Mouse (Mus musculus) limb, embryonic 11.5 days (tissue): ENCODE data around the gene Nkx2-3. TPM values are rescaled to one million over a fixed set of nuclear protein-coding genes. Genes with fewer than 3 reads are reported as not detected.

Experiments
- ATAC-seq: fragments of 200-750 bp; cut with Nextera tagmentation; 2 replicates; pipeline ENCODE4 v1.8.0; 2017; ENCODE audit warnings: low read depth; ENCODE audit not compliant: insufficient number of reproducible peaks, low FRiP score, low TSS enrichment
- DNase-seq: peaks from one replicate; pipeline ENCODE4 v3.0.0-alpha.2; 2015; ENCODE audit warnings: low spot score
- H3K27ac ChIP-seq: fragments of 300-500 bp; sonication (generic); replicated peaks from 2 replicates; pipeline ENCODE4 v1.5.1; 2014; ENCODE audit warnings: low read depth, mild to moderate bottlenecking, low read length
- H3K27me3 ChIP-seq: fragments of 300-500 bp; sonication (generic); 2 replicates; pipeline ENCODE4 v1.6.1; 2014; ENCODE audit warnings: mild to moderate bottlenecking, low read length, mixed read lengths; ENCODE audit not compliant: control insufficient read depth, insufficient read depth
- H3K36me3 ChIP-seq: fragments of 300-500 bp; sonication (generic); 2 replicates; pipeline ENCODE4 v1.6.1; 2014; ENCODE audit warnings: mild to moderate bottlenecking, low read length, moderate library complexity, mixed read lengths; ENCODE audit not compliant: control insufficient read depth, insufficient read depth
- H3K4me1 ChIP-seq: fragments of 300-500 bp; sonication (generic); 2 replicates; pipeline ENCODE4 v1.6.1; 2014; ENCODE audit warnings: low read length, mixed read lengths; ENCODE audit not compliant: control insufficient read depth, insufficient read depth
- H3K4me2 ChIP-seq: fragments of 300-500 bp; sonication (generic); 2 replicates; pipeline ENCODE4 v1.6.1; 2014; ENCODE audit warnings: low read depth, mild to moderate bottlenecking, moderate library complexity; ENCODE audit not compliant: severe bottlenecking
- H3K4me3 ChIP-seq: fragments of 300-500 bp; sonication (generic); 2 replicates; pipeline ENCODE4 v1.5.1; 2014; ENCODE audit warnings: low read depth, low read length
- H3K9ac ChIP-seq: fragments of 300-500 bp; sonication (generic); 2 replicates; pipeline ENCODE4 v1.6.1; 2014; ENCODE audit warnings: mild to moderate bottlenecking, low read length
- H3K9me3 ChIP-seq: fragments of 300-500 bp; sonication (generic); 2 replicates; pipeline ENCODE4 v1.6.1; 2016; ENCODE audit warnings: low read length; ENCODE audit not compliant: control insufficient read depth
- WGBS: fragments of 180-500 bp; shearing (Covaris S2); extraction: QIAGEN DNeasy Blood & Tissue Kit; methylation state at CpG from one replicate; pipeline ENCODE4 v1.1.7; 2014; 5-methylcytosine and 5-hydroxymethylcytosine counted together
- polyA plus RNA-seq: library from polyadenylated mRNA; unstranded; fragments of >200 nt; fragmentation: Nextera tagmentation; extraction: Ambion mirVana; gene quantifications from 2 replicates; pipeline ENCODE4 v1.2.1, GENCODE M21; 2014

Nkx2-3 gene
- polyA plus RNA-seq, 1 experiment from 2014 or later: not detected

DNA sequence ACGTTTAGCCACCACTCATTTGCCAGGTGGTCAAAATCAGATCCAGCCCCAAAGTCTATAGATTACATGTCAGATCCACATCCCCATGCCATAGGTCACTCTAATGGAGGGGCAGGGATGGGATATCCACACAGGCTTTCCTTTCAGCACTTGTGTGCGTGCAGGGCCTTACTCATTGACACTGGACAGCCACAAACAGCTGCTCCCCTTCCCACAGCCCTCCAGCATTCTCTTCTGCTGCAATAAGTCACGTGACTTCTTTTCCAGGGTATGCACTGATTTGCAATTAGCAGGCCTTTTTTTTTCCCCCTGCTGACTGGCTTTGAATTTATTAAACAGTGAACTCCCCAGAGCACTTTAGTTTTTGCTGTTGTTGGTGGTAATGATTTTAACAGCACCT lies 14.0 kb downstream of the Nkx2-3 start:
- no peak overlapping the region for H3K4me2 ChIP-seq
- peaks cover 27% of the 10 kb centered on the region for H3K27me3 ChIP-seq
- H3K27ac ChIP-seq: no peak overlapping the region
- no peaks in the 10 kb centered on the region for H3K36me3 ChIP-seq
- no peak for ATAC-seq
- no peaks in the 10 kb centered on the region for H3K9me3 ChIP-seq
- no peaks in the 10 kb centered on the region for H3K4me1 ChIP-seq
- no peak overlapping the region for H3K9ac ChIP-seq
- no peak for DNase-seq
- H3K4me3 ChIP-seq: no peak overlapping the region
- WGBS: 27% methylated on average over 3 of the region's 3 CpGs

DNA sequence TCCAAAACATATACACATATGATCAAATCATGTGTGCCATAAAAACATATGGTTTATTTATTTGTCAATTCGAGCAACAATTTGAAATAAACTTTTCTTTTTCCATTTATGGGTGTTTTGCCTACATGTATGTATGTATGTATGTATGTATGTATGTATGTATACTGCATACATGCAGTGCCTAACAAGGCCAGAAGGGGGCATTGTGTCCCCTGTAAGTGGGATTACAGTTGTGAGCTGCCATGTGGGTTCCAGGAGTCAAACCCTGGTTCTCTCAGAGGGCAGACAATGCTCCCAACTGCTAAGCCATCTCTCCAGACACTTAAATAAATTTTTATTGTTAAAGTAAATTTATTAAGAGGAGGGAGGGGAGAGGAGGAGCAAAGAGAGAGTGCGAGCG lies 15.2 kb downstream of the Nkx2-3 start:
- no peak for DNase-seq
- H3K4me3 ChIP-seq: no peak overlapping the region
- no peak for ATAC-seq
- no peaks in the 10 kb centered on the region for H3K4me1 ChIP-seq
- no peaks in the 10 kb centered on the region for H3K36me3 ChIP-seq
- no peak overlapping the region for H3K9ac ChIP-seq
- no peaks in the 10 kb centered on the region for H3K9me3 ChIP-seq
- H3K4me2 ChIP-seq: no peak overlapping the region
- H3K27ac ChIP-seq: no peak overlapping the region
- H3K27me3 ChIP-seq: peaks cover 15% of the 10 kb centered on the region
- WGBS: 88% methylated on average over 3 of the region's 3 CpGs

DNA sequence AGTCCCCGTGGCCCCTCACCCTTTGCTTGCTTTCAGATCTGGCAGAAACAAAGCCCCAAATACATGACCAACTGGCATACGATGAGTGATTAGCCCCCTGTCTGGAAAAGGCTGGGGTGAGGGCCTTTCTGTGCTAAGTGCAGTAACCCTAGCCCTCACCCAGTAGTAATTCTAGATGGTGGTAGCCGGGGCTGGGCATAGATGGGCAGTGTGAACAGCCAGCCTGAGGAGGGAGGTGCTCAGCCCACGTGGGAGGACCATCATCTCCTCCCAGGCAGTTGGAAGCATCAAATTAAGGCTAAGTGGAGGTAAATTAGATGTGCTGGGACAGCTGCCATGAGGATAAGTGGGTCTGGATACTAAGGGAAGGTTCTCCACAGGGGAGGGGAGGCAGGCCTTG lies 17.0 kb downstream of the Nkx2-3 start:
- H3K4me2 ChIP-seq: no peak overlapping the region
- H3K27ac ChIP-seq: no peak overlapping the region
- ATAC-seq: no peak

DNA sequence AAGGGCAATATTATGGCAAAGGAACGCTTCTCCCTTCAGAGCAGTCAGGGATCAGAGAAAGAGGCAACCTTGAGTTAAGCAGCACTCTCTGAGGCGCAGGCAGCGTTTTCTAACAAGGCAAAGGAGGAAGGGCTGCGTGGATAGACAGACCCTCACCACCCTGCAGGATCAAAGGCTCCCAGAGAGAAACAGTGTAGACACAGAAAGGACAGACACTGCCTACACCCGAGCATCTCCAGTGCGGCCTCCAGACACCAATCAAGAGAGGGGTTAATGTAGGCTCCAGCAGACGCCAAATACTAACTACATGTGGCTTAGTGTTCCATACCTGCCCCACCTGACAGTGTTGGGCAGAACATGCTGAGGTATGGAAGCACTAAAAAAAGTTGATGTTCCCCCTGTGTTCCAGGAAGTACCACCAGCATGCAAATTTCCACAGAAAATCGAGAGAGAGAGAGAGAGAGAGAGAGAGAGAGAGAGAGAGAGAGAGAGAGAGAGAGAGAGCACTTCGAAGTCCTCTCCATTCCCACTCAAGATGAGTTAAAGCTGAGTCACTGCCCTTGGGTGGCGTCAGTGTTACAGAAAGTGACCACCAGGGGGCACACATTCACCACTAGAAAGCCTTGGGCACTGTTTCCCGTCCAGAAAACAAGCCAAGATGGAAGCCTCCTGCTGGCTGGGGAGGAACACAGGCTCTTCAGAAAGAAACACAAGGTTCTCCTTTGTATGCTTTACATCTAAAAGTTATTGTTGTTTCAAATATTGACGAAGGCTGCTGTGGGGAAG lies 18.5 kb downstream of the Nkx2-3 start:
- 19% methylated on average over 12 of the region's 12 CpGs for WGBS
- ATAC-seq: no peak

More for the DNA sequence above, 17.0 kb downstream of the Nkx2-3 start:
- WGBS: 33% methylated on average over 4 of the region's 4 CpGs
- H3K27me3 ChIP-seq: peaks cover 7% of the 10 kb centered on the region; the same call in 1 of the 2 replicates
- H3K9ac ChIP-seq: no peak overlapping the region
- no peaks in the 10 kb centered on the region for H3K4me1 ChIP-seq
- H3K4me3 ChIP-seq: no peak overlapping the region
- no peak for DNase-seq
- no peaks in the 10 kb centered on the region for H3K9me3 ChIP-seq
- H3K36me3 ChIP-seq: no peaks in the 10 kb centered on the region

DNA sequence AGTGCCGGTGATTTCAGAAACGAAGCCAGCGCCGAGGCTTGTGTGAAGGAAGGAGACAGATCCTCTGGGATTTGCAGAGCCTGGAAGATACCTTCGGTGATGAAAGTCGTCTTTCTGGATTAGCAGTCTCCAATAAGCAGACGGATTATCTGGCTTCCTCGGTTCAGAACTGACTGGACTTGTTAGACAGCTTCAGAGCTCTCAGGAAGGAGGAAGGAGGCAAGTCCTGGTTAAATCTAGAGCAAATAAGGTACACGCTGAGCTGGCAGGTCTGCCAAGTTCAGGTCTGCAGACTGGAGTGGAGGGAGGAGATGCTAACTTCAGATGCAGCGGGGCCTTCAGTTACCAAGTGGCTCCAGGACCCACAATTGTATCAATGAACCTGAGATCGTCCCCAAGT lies 29.7 kb downstream of the Nkx2-3 start:
- H3K36me3 ChIP-seq: no peaks in the 10 kb centered on the region
- H3K27ac ChIP-seq: no peak overlapping the region
- H3K4me2 ChIP-seq: no peak overlapping the region
- DNase-seq: no peak
- no peaks in the 10 kb centered on the region for H3K9me3 ChIP-seq
- no peak overlapping the region for H3K9ac ChIP-seq
- H3K27me3 ChIP-seq: no peaks in the 10 kb centered on the region
- 74% methylated on average over 11 of the region's 11 CpGs for WGBS
- no peak for ATAC-seq
- H3K4me3 ChIP-seq: no peak overlapping the region
- H3K4me1 ChIP-seq: no peaks in the 10 kb centered on the region

More for the DNA sequence above, 18.5 kb downstream of the Nkx2-3 start:
- Histone ChIP-seq H3K4me3 (no peak overlapping the region), H3K4me1 (no peaks in the 10 kb centered on the region), H3K9me3 (no peaks in the 10 kb centered on the region), H3K27me3 (0 out of 2 replicates have a peak, but pooled peaks cover 3% of the 10 kb centered on the region), H3K4me2 (no peak overlapping the region), H3K27ac (no peak overlapping the region), H3K36me3 (no peaks in the 10 kb centered on the region), H3K9ac (no peak overlapping the region)
- peak; percentile 89 for DNase-seq

DNA sequence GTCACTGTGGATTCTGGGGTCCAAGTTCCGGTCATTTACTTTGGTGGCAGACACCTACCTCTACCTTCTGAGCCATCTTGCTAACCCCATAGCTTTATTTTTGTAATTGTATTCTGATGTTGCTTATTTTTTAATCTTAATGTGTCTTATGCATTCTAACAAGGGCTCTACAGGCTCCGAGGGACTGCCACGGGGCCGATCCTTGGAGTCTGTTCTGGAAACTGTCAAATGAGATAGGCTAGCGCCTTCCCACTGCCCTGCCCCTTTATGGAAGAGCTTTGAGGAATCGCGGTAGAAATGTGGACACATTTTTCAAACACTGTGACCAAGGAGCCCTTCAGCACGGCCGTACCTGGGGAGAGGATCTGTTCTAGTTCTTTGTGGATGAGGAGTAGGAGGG lies 30.7 kb downstream of the Nkx2-3 start:
- no peak overlapping the region for H3K4me2 ChIP-seq
- no peak overlapping the region for H3K9ac ChIP-seq
- no peak overlapping the region for H3K4me3 ChIP-seq
- H3K27ac ChIP-seq: no peak overlapping the region
- ATAC-seq: no peak
- no peaks in the 10 kb centered on the region for H3K4me1 ChIP-seq
- H3K27me3 ChIP-seq: no peaks in the 10 kb centered on the region
- no peak for DNase-seq
- no peaks in the 10 kb centered on the region for H3K9me3 ChIP-seq
- 81% methylated on average over 9 of the region's 9 CpGs for WGBS
- no peaks in the 10 kb centered on the region for H3K36me3 ChIP-seq

DNA sequence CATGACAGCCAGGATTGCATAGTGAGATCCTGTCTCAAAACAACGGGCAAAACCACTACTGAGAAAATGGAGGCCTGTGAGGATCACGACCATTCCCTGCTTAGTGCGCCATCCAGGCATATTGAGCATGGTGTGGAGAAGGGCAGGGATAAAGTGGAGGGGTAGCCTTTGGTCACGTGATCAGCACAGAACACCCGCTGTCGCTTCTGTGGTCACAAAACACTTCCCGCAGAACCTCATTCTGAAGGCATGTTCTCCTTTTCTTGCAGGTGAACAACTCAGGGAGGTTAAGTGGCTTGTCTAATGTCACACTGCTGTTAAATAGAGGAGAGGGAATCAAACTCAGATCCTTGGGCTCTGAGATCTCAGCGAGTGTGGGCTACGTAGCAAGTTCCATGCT lies 33.4 kb downstream of the Nkx2-3 start:
- Histone ChIP-seq H3K4me3 (no peak overlapping the region), H3K9me3 (no peaks in the 10 kb centered on the region), H3K4me1 (no peaks in the 10 kb centered on the region), H3K4me2 (no peak overlapping the region), H3K27ac (no peak overlapping the region), H3K27me3 (no peaks in the 10 kb centered on the region), H3K9ac (no peak overlapping the region), H3K36me3 (no peaks in the 10 kb centered on the region)
- ATAC-seq (no peak), DNase-seq (no peak)
- WGBS: 89% methylated on average over 9 of the region's 9 CpGs

DNA sequence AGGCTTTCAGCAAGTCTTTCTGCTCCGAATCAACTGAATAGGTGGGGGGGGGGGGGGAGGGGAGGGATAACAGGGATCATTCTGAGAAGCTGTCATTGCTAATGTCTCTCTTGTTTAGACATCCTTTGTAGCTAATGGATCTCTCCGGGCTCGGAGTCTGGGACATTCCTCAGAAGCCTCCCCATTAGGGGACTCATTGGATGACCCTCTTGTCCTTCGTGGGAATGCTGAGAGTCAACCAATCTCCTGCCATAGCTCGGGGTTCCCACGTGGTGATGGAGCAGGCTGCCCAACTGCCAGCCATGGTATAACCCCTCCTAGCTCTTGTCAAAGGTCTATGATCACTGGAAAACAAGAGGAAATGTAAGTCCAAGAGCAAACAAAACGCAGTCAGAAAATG lies 34.7 kb downstream of the Nkx2-3 start:
- H3K4me3 ChIP-seq: no peak overlapping the region
- no peaks in the 10 kb centered on the region for H3K36me3 ChIP-seq
- H3K4me2 ChIP-seq: no peak overlapping the region
- no peak for ATAC-seq
- no peak overlapping the region for H3K9ac ChIP-seq
- 68% methylated on average over 7 of the region's 7 CpGs for WGBS
- H3K9me3 ChIP-seq: no peaks in the 10 kb centered on the region
- H3K4me1 ChIP-seq: no peaks in the 10 kb centered on the region
- DNase-seq: no peak
- H3K27me3 ChIP-seq: no peaks in the 10 kb centered on the region
- H3K27ac ChIP-seq: no peak overlapping the region

DNA sequence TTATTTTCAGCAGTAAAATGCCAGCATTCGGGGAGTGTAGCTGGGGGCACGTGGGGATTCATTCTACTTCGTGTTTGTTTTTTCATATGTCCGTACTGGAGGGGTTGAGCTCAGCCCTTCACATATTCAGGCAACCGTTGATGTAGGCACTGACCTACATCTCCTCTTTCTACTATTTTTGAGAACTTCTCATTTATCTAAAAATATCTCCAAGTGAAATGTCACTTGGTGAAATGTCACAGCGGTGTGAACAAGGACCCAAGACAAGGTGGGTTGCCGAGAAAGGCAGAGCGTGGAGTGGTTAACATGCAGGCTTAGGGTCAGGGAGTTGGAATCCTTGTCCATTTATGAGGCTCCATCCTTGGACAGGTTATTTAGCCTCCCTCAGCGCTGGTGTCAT lies 35.1 kb downstream of the Nkx2-3 start:
- Histone ChIP-seq H3K27ac (no peak overlapping the region), H3K9ac (no peak overlapping the region)
- 94% methylated on average over 9 of the region's 9 CpGs for WGBS

More for the DNA sequence above, 35.1 kb downstream of the Nkx2-3 start:
- Histone ChIP-seq H3K4me3 (no peak overlapping the region), H3K4me1 (no peaks in the 10 kb centered on the region), H3K36me3 (no peaks in the 10 kb centered on the region), H3K27me3 (no peaks in the 10 kb centered on the region), H3K9me3 (no peaks in the 10 kb centered on the region), H3K4me2 (no peak overlapping the region)
- ATAC-seq: no peak
- no peak for DNase-seq
